Mouse (Mus musculus) lung, adult 2 months (tissue): ENCODE measurements around the gene Stx16. TPM values are rescaled to one million over a fixed set of nuclear protein-coding genes. Genes with fewer than 3 reads are reported as not detected.

Experiments used
- DNase-seq: peaks from one replicate; pipeline ENCODE4 v3.0.0; 2022
- H3K4me1 ChIP-seq: fragments of 200-500 bp; 2 replicates; pipeline ENCODE4 v1.6.1; 2011; ENCODE audit warnings: low read length; ENCODE audit not compliant: control insufficient read depth, insufficient read depth
- H3K4me3 ChIP-seq: fragments of 200-500 bp; replicated peaks from 2 replicates; pipeline ENCODE3; 2011; ENCODE audit warnings: low read depth, mild to moderate bottlenecking, control low read depth, low read length; ENCODE audit errors: extremely low read depth
- CTCF ChIP-seq: fragments of 200-500 bp; IDR thresholded peaks from 2 replicates; pipeline ENCODE4 v1.5.1; 2011; ENCODE audit warnings: mild to moderate bottlenecking, low read length, control low read depth; ENCODE audit not compliant: insufficient read depth
- POLR2A ChIP-seq: fragments of 200-500 bp; IDR thresholded peaks from 2 replicates; pipeline ENCODE4 v1.6.1; 2011; ENCODE audit warnings: low read depth, mild to moderate bottlenecking, control low read depth, low read length, borderline replicate concordance; ENCODE audit errors: extremely low read depth
- WGBS: fragments of 180-500 bp; shearing (Covaris S2); methylation state at CpG from one replicate; pipeline ENCODE4 v1.1.7; 2018; 5-methylcytosine and 5-hydroxymethylcytosine counted together
- polyA plus RNA-seq: library from polyadenylated mRNA; depleted of rRNA; stranded (reverse); fragments of >200 nt; gene quantifications from 2 replicates; pipeline ENCODE4 v1.2.3, GENCODE M21; 2012; rRNA removed

The Stx16 gene
- polyA plus RNA-seq, 1 experiment, result 43.1 TPM

DNA sequence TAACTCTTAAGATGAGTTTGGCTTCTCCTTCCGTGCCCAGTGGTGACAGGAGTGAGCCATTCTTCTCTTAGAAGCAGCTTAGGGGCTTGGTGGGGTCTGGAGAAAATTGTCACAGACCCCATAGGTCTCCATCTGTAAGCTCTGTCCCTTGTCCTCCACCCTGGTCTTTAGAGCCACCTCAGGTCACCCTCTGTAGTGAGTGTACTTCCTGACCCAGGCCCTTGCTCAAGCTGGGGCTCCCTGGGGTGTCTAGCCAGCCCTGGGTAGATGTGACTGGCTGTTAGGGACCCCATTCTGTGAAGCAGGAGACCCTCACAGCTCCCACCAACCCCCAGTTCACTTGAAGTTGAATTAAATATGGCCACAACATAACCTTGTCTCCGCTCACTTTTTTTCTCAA is 46.2 kb downstream of the Stx16 start:
- no peak for DNase-seq
- Histone ChIP-seq H3K4me1 (no peaks in the 10 kb centered on the region), H3K4me3 (no peak overlapping the region)
- WGBS, result 88% methylated on average over 2 of the region's 2 CpGs
- TF ChIP-seq CTCF (no peak), POLR2A (no peak)

DNA sequence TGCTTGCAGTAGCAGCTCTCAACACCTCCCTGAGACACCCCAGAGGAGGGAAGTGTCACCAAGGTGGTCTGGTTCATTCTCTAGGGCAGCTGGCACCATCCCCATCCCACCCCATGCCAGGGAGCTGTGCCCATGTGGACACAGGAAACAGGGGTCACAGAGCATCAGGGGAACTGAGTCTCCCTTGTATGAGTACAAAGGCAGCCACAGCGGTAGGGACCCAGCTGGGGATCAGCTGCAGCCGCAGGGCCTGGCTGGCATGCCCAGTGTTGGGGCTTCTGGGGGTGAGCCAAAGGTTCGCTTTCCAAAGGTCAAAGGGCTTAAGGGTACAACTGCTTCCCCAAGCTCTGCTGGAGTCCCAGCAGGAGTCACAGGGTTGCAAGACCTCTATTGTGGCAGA is 47.6 kb downstream of the Stx16 start:
- no peak overlapping the region for H3K4me3 ChIP-seq
- no peaks in the 10 kb centered on the region for H3K4me1 ChIP-seq
- no peak for DNase-seq
- TF ChIP-seq POLR2A (no peak), CTCF (no peak)
- 95% methylated on average over 3 of the region's 3 CpGs for WGBS

DNA sequence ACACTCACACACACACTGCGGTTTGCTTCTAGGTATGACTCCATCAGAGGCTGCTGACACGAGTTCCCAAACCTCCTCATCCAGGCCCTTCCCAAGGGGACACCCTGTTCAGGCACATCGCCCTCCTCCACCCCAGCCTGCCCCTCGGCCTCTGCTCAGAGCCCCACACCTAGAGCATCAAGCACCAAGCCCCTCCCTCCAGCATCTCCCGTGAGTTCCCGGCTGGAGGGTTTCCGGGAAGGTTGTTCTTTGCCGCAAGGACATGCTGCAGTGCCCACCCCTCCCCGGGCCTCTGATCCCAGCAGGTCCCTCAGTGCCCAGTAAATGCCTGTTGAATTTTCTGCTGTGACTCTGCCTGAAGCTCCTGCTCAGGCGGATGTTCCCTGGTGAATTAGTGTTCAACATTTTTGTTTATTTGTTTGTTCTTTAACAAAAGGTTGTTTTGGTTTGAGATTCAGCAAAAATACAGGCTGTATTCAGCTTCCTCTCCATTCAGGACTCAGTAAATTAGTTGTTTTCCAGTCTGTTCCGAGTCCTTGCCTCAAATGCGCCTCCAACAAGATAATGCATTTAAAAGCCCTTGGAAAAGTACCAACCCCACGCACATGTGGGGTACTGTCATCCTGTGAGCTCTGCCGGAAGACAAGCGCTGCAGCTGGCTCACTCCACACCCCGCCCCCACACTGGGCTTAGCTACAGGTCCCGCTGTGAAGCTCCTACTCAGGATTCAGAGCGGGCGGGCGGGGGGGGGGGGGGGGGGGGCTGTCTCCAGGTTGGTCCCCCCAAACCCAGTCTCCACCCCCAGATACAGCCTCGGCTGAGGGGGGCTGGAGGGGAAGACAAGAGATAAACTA is 50.6 kb downstream of the Stx16 start:
- no peak for DNase-seq
- H3K4me1 ChIP-seq, result no peaks in the 10 kb centered on the region
- TF ChIP-seq CTCF (no peak), POLR2A (no peak)
- H3K4me3 ChIP-seq, result no peak overlapping the region
- WGBS, result 9% methylated on average over 21 of the region's 21 CpGs

GRCm38 (mm10) chr2:174127376-174127713 is 51.2 kb downstream of the Stx16 start:
- no peak for DNase-seq
- H3K4me1 ChIP-seq, result no peaks in the 10 kb centered on the region
- WGBS, result 51% methylated on average over 6 of the region's 6 CpGs
- no peak for TF ChIP-seq POLR2A
- TF ChIP-seq CTCF, result no peak
- no peak overlapping the region for H3K4me3 ChIP-seq

- TF ChIP-seq CTCF (no peak), POLR2A (no peak)
- H3K4me3 ChIP-seq, result no peak overlapping the region
- H3K4me1 ChIP-seq, result no peaks in the 10 kb centered on the region
- DNase-seq, result no peak
- WGBS, result 88% methylated on average over 6 of the region's 6 CpGs
Observed at GRCm38 (mm10) chr2:174128926-174129325, 52.8 kb downstream of the Stx16 start.

- H3K4me1 ChIP-seq, result no peaks in the 10 kb centered on the region
- TF ChIP-seq POLR2A (no peak), CTCF (no peak)
- no peak for DNase-seq
- H3K4me3 ChIP-seq, result no peak overlapping the region
- 57% methylated on average over 8 of the region's 8 CpGs for WGBS
Observed at GRCm38 (mm10) chr2:174130468-174131097, 54.5 kb downstream of the Stx16 start.

GRCm38 (mm10) chr2:174132413-174132969 is 56.4 kb downstream of the Stx16 start:
- Histone ChIP-seq H3K4me1 (no peaks in the 10 kb centered on the region), H3K4me3 (no peak overlapping the region)
- no peak for DNase-seq
- 68% methylated on average over 8 of the region's 8 CpGs for WGBS
- TF ChIP-seq POLR2A (no peak), CTCF (no peak)

Other genes starting within 250 kb of the Stx16 start
- gene Npepl1, start 34.0 kb downstream of the Stx16 start, polyA plus RNA-seq, result 116 and 117 TPM in 2 replicates
- gene Gnas, start 208.0 kb downstream of the Stx16 start, polyA plus RNA-seq, result 897 and 1,050 TPM in 2 replicates